Mouse (Mus musculus) bone marrow macrophage, adult 2 months (primary cell): ENCODE data around the gene Oser1.

ENCODE experiments used
- CTCF ChIP-seq: IDR thresholded peaks from 2 replicates; pipeline ENCODE4 v1.5.1; 2012; ENCODE audit warnings: low read depth, mild to moderate bottlenecking, low read length, moderate library complexity
- POLR2A ChIP-seq: IDR thresholded peaks from 2 replicates; pipeline ENCODE4 v1.6.1; 2012; ENCODE audit warnings: mild to moderate bottlenecking, low read depth, low read length, borderline replicate concordance

DNA sequence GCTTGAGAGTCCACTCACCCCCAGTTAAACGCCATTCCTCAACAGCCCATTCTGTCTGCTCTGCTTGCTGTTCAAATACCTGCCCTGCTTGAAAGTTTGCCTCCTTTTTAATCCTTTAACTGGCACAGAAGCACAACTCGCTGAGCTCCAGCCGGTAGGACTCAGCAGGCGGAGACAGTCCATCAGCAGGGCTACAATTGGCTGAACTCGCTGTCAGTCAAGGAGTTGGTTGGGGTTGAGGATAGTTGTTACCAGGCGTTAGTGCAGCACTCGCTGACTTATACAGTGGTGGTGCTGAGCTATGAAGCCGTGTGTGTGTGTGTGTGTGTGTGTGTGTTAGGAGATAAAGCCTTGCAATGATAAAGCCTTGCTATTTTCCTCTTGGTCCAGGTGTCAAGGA lies 36.1 kb upstream of the Oser1 start:
- TF ChIP-seq CTCF: no peak
- no peak for TF ChIP-seq POLR2A
